Mouse (Mus musculus): ENCODE data around the gene Xpo6.

Xpo6 gene

DNA sequence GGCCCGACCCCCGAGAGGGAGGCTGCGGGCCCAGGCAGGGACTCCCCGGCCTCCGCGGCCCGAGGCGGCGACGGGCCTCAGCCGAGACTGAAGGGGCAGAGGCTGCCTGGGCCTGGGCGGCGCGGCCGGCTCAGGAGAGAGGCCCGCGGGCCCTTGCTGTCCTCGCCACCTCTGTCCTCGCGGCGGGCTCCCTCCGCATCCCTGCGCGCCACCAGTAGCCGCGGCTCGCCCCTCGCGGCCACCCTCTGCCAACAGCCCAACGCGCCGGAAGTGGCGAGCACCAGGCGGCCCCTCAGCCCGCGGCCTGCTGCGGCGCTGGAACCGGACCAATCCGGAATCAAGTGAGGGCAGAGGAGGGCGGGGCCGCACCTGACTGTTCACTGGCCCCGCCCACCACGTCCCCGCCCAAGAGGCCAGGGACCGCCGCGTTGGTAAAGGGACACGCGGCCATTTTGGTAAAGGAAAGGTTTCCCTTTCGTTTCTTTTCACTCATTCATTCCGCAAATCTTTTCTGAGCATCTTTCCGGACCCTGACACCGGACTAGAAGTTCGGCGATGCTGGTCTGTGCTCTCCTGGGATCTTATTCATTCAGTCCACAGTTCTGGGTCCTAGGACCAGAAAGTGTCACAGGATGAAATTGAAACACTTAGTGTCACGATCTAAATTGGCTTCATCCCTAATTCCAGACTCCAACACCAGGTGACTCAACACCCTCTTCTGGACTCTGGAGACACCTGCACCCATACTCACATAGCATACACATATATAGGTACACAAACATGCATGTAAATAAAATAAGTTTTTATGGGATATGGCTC lies at the start of gene Xpo6:
Gene Xpo6, minus strand, starts transcription at position 324 of the 819 bp plus-strand sequence.
- in situ Hi-C loops (cut with MboI; ENCODE audit: low sequenced_read_pairs), result no loop called here

- in situ Hi-C loops (cut with MboI; ENCODE audit: low sequenced_read_pairs), result no loop called here
Observed at GRCm38 (mm10) chr7:126249986-126250385, 49.7 kb upstream of the Xpo6 start.

DNA sequence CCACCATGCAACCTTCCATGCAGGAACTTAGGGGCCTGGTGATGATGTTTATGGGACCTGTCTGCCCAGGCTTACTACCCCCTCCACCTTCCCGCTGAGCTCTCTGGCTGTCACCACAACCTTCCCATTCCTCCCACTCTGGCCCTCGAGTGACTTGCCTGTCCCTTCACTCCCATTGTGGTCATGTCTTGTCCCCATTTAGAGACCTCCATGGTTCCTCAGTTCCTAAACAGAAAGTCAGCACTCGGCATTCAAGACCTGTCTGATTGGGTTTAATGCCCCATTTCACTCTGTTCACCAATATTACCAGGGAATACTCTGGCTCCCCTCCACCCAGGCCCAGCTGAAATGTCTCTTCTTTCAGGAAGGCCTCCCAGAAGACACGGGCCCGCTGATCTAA lies 48.8 kb upstream of the Xpo6 start:
- in situ Hi-C loops (cut with MboI; ENCODE audit: low sequenced_read_pairs), result no loop called here

DNA sequence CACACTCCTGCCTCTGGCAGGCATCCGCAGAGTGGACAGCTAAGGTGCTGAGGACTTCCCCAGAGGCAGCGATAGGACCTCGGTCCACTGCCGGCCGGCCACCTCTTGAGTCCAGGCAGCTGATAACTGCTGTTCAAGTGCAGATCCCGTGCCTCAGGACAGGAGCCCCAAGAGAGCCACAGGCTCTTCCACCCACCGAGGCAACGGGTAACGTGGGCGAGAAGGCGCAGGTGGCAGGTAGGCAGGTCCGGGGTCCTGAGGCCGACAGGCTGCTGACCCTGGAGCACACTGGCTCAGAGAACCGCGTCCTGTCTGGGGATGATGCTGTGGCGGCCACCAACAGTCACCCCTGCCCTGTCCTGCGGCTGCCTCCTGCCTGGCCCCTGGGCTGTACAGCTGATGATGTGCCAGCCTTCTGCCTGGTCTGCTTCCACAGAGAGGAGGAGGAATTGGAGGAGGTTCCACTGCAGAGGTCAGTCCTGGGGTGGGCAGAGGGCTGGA lies 48.4 kb upstream of the Xpo6 start:
- in situ Hi-C loops (cut with MboI; ENCODE audit: low sequenced_read_pairs), result no loop called here

DNA sequence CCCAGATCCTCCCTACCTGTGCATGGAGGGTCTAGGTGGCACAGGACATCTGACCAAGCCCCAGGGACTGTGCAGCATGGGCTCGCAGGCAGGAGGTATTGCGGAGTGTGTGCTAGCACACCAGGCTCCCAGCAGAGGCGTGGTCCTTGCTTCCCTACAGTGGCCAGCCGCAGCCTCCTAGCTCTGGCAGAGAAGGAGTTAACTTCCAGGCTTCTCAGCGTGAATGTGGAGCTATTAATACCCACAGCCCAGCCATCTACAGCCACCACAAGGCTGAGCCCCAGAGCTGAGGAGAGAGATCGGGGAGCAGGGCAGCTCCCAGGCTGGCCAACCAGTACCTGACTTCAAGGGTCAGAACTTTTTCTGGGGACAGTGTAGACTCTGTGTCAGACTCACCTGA lies 47.8 kb upstream of the Xpo6 start:
- in situ Hi-C loops (cut with MboI; ENCODE audit: low sequenced_read_pairs), result no loop called here

- in situ Hi-C loops (cut with MboI; ENCODE audit: low sequenced_read_pairs), result no loop called here
Observed at GRCm38 (mm10) chr7:126244168-126244750, 44.0 kb upstream of the Xpo6 start.

GRCm38 (mm10) chr7:126240814-126241360 lies 40.6 kb upstream of the Xpo6 start:
- in situ Hi-C loops (cut with MboI; ENCODE audit: low sequenced_read_pairs), result no loop called here

DNA sequence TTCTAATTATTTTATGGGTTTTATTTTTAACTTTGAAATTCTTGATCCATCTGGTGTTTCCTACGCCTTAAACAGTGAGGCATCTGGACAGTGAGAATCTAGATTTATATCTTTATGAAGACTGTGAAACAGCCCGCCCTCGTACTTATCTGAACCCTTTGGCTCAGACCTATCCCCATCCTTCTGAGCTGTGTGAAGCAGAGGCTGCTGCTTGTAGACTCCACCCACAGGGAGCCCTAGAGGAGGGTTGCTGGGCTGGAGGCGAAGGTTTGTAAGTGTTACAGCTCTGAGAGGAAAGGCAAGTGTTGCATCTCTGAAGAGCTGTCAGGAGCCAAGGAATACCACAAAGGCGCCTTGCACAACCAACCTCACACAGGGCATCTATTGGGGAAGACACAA lies 36.5 kb upstream of the Xpo6 start:
- in situ Hi-C loops (cut with MboI; ENCODE audit: low sequenced_read_pairs), result no loop called here

DNA sequence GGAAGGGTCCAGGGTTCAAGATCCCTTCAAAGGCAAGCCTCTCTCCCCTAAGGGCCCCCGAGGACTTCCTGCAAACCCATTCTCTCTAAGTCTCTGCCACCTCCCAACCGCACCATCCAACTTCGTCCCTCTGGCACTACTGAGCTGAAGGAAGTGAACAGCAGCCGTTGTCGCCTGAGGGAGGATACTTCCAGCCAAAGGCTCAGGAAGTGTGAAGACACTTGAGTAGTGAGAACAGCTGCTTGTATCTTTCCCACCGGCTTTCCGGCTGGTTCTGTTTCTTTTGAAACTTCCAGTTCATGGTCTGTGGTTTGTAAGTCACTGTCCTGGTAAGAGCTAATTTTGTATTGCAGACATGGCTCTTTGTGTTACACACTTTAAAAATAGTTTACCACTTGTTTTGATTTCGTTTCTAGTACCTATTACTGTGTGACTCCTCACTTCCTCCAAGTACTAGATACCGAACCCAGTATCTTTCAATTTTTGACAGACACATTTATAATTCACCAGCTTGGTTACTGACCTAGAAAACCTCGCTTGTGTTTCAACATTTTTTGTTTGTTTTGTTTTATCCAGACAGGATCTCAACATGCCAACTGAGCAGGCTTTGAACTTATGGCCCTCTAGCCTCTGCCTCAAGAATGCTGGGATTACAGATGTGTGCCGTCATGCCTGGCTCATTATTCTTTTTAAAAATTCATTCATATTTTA lies 35.9 kb upstream of the Xpo6 start:
- in situ Hi-C loops (cut with MboI; ENCODE audit: low sequenced_read_pairs), result no loop called here

GRCm38 (mm10) chr7:126234611-126235010 lies 34.3 kb upstream of the Xpo6 start:
- in situ Hi-C loops (cut with MboI; ENCODE audit: low sequenced_read_pairs), result no loop called here

- in situ Hi-C loops (cut with MboI; ENCODE audit: low sequenced_read_pairs), result no loop called here
Observed at GRCm38 (mm10) chr7:126232345-126233071, 32.2 kb upstream of the Xpo6 start.

DNA sequence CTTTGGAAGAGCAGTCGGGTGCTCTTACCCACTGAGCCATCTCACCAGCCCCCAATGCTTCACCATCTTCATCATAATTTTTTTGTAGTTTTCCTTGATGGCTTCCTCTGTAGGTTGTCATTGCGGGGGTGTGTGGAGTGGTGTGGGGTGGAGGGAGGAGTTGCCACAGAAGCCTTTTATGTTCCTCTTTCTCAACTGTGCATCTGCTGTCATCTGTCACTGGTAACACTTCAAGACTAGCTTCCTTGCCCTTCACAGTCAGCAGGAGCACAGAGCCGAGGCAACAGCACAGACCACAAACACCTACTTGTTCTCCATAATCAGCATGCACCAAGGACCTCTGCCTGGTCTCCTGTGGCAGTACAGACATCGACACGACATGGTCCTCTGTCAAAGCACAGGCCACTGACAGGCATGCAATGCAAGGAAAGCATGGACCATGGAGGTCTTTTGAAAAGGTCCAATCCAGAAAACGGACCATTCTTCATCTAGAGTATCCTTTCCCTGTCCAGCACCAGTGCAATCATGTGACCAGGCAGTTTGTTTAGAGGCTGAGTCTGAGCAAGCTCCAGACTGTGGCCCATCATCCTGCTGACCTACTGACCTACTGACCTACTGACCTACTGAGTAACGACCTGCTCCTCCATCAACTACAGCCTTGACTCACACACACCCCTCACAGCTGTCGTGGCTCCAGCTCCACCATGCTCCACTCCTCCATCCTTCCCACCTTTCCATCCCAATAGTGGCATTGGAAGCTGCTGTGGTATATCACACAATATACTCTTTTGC lies 30.3 kb upstream of the Xpo6 start:
- in situ Hi-C loops (cut with MboI; ENCODE audit: low sequenced_read_pairs), result no loop called here

GRCm38 (mm10) chr7:126226136-126226535 lies 25.8 kb upstream of the Xpo6 start:
- in situ Hi-C loops (cut with MboI; ENCODE audit: low sequenced_read_pairs), result no loop called here

DNA sequence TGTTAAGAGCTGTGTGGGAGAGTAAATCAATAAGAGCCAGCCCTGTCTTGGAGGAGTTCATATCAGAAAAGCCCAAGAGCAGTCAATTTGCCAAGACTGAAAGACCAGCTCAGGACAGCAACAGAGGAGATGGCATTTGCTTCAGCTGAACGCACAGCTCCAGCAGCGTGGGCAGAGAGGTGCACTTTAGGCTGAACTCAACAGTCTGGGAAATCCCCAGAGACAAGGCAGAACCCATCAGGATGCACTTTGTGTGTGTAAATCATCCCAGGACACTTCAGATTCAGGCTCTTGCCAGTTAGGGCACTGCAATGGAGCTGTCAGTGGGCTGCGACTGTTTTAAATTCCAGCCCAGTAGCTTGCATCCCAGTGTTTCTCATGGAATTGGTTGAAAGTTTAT lies 22.5 kb upstream of the Xpo6 start:
- in situ Hi-C loops (cut with MboI; ENCODE audit: low sequenced_read_pairs), result no loop called here

- in situ Hi-C loops (cut with MboI; ENCODE audit: low sequenced_read_pairs), result no loop called here
Observed at GRCm38 (mm10) chr7:126220611-126221010, 20.3 kb upstream of the Xpo6 start.

GRCm38 (mm10) chr7:126218311-126218710 lies 18.0 kb upstream of the Xpo6 start:
- in situ Hi-C loops (cut with MboI; ENCODE audit: low sequenced_read_pairs), result no loop called here

- in situ Hi-C loops (cut with MboI; ENCODE audit: low sequenced_read_pairs), result no loop called here
Observed at GRCm38 (mm10) chr7:126216867-126217266, 16.6 kb upstream of the Xpo6 start.

DNA sequence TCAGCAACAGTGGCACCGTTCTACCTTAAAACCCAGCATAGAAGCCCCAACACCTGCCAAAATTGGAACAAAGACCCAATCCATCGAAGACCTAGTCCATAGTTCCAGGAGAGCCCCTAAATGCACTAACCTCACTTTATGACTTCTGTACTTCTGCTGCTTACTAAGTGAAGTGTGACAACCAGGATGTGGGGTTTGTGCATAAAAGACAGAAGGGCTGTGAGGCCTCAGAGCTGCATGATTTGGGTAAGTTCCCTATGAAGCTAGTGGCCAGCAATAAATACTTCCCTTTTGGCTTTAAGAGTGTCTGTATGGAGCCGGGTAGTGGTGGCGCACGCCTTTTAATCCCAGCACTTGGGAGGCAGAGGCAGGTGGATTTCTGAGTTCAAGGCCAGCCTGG lies 10.6 kb upstream of the Xpo6 start:
- in situ Hi-C loops (cut with MboI; ENCODE audit: low sequenced_read_pairs), result no loop called here

DNA sequence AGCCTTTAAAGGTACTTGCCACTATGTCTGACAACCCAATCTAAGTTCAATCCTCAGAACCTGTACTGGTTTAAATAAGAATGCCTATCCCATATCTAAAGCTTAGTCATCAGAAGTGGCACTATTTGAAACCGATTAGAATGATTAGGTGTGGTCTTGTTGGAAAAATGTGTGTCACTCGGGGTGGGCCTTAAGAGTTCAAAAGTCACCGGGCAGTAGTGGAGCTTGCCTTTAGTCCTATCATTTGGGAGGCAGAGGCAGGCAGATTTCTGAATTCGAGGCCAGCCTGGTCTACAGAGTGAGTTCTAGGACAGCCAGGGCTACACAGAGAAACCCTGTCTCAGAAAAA lies 670 bp upstream of the Xpo6 start:
- in situ Hi-C loops (cut with MboI; ENCODE audit: low sequenced_read_pairs), result no loop called here

DNA sequence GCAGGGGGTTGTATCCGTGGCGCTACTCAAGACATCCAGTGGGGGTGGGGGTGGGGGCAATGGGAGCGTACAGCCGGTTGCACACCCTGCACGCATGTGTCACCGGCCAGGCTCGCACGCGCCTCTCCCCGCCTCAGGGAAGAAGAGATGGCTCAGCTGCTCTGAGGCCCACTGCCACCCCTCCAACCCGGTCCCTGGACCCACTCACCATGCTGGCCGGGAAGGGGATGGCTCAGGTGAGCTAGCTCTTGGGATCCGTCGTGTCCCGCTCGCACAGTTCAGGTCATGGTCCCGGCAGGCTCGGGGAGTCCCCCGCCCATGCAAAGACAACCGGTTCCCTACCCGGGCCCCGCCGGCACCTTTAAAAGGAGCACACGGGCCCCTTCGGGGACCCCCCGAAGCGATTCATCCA lies 604 bp downstream of the Xpo6 start:
- in situ Hi-C loops (cut with MboI; ENCODE audit: low sequenced_read_pairs), result no loop called here
